Mouse (Mus musculus) erythroblast, adult 5-6 weeks (primary cell): Measurements from ENCODE around the gene 2010111I01Rik. TPM values are rescaled to one million over a fixed set of nuclear protein-coding genes. Genes with fewer than 3 reads are reported as not detected.

Source experiments
- ATAC-seq: replicated peaks from 2 replicates; pipeline ENCODE4 v1.8.0; 2016; ENCODE audit warnings: moderate number of reproducible peaks, mild to moderate bottlenecking, moderate TSS enrichment, inconsistent platforms; ENCODE audit not compliant: poor library complexity, low FRiP score, severe bottlenecking
- total RNA-seq, 2 experiments: library from RNA; stranded (forward) in 1 of 2; stranded (reverse) in 1 of 2; fragments of 150-400 nt in 1 of 2; fragments of 200-764, 138-1000 nt in 1 of 2; gene quantifications; 2 replicates each; pipeline versions ENCODE4 v1.2.3 to v1.2.4; 2015 to 2017; ENCODE audit warnings: low replicate concordance in 2 of 2

The 2010111I01Rik gene
- total RNA-seq, 2 experiments from 2014 or later, result 3.8 to 6.4 TPM

- no peak for ATAC-seq
These were observed 137.1 kb downstream of the 2010111I01Rik start for GRCm38 (mm10) chr13:63101761-63102160.

- no peak for ATAC-seq
These were observed 138.3 kb downstream of the 2010111I01Rik start for GRCm38 (mm10) chr13:63102848-63103585.

GRCm38 (mm10) chr13:63106574-63106973, 141.9 kb downstream of the 2010111I01Rik start:
- no peak for ATAC-seq

GRCm38 (mm10) chr13:63108601-63109000, 143.9 kb downstream of the 2010111I01Rik start:
- no peak for ATAC-seq

GRCm38 (mm10) chr13:63111297-63112042, 146.8 kb downstream of the 2010111I01Rik start:
- ATAC-seq, result no peak

GRCm38 (mm10) chr13:63112043-63112597, 147.4 kb downstream of the 2010111I01Rik start:
- ATAC-seq, result no peak

GRCm38 (mm10) chr13:63112598-63113372, 148.1 kb downstream of the 2010111I01Rik start:
- no peak for ATAC-seq

GRCm38 (mm10) chr13:63113881-63114301, 149.2 kb downstream of the 2010111I01Rik start:
- no peak for ATAC-seq

- no peak for ATAC-seq
These were observed 150.6 kb downstream of the 2010111I01Rik start for GRCm38 (mm10) chr13:63115187-63115784.

- ATAC-seq, result no peak
These were observed 152.9 kb downstream of the 2010111I01Rik start for GRCm38 (mm10) chr13:63117495-63118184.

GRCm38 (mm10) chr13:63118682-63119081, 154.0 kb downstream of the 2010111I01Rik start:
- ATAC-seq, result no peak

GRCm38 (mm10) chr13:63120296-63120695, 155.6 kb downstream of the 2010111I01Rik start:
- no peak for ATAC-seq

- no peak for ATAC-seq
These were observed 157.1 kb downstream of the 2010111I01Rik start for GRCm38 (mm10) chr13:63121747-63122146.

- ATAC-seq, result no peak
These were observed 161.5 kb downstream of the 2010111I01Rik start for GRCm38 (mm10) chr13:63126206-63126605.

GRCm38 (mm10) chr13:63127516-63127915, 162.8 kb downstream of the 2010111I01Rik start:
- ATAC-seq, result no peak

- ATAC-seq, result no peak
These were observed 170.3 kb downstream of the 2010111I01Rik start for GRCm38 (mm10) chr13:63134879-63135421.

- no peak for ATAC-seq
These were observed 171.3 kb downstream of the 2010111I01Rik start for GRCm38 (mm10) chr13:63135994-63136393.

- ATAC-seq, result no peak
These were observed 172.1 kb downstream of the 2010111I01Rik start for GRCm38 (mm10) chr13:63136775-63137174.
